Mouse (Mus musculus) hindbrain, embryonic 15.5 days (tissue): ENCODE measurements around the gene Atp2b4. TPM values are rescaled to one million over a fixed set of nuclear protein-coding genes. Genes with fewer than 3 reads are reported as not detected.

Experiments
- ATAC-seq: fragments of 200-750 bp; cut with Nextera tagmentation; 2 replicates; pipeline ENCODE4 v1.8.0; 2017; ENCODE audit warnings: low read depth, moderate number of reproducible peaks, moderate TSS enrichment; ENCODE audit not compliant: low FRiP score
- H3K27ac ChIP-seq: fragments of 300-500 bp; sonication (generic); replicated peaks from 2 replicates; pipeline ENCODE4 v1.5.1; 2015; ENCODE audit warnings: mild to moderate bottlenecking, inconsistent platforms
- H3K27me3 ChIP-seq: fragments of 300-500 bp; sonication (generic); 2 replicates; pipeline ENCODE4 v1.6.1; 2015; ENCODE audit warnings: control low read depth, inconsistent platforms
- H3K36me3 ChIP-seq: fragments of 300-500 bp; sonication (generic); 2 replicates; pipeline ENCODE4 v1.6.1; 2015; ENCODE audit warnings: control low read depth, inconsistent platforms
- H3K4me1 ChIP-seq: fragments of 300-500 bp; sonication (generic); replicated peaks from 2 replicates; pipeline ENCODE4 v1.6.1; 2015; ENCODE audit warnings: control low read depth, inconsistent platforms
- H3K4me2 ChIP-seq: fragments of 300-500 bp; sonication (generic); 2 replicates; pipeline ENCODE4 v1.6.1; 2015; ENCODE audit warnings: moderate library complexity, mild to moderate bottlenecking, inconsistent platforms
- H3K4me3 ChIP-seq: fragments of 300-500 bp; sonication (generic); 2 replicates; pipeline ENCODE4 v1.5.1; 2015; ENCODE audit warnings: mild to moderate bottlenecking, inconsistent platforms
- H3K9ac ChIP-seq: fragments of 300-500 bp; sonication (generic); 2 replicates; pipeline ENCODE4 v1.6.1; 2015; ENCODE audit warnings: inconsistent platforms
- H3K9me3 ChIP-seq: fragments of 300-500 bp; sonication (generic); 2 replicates; pipeline ENCODE4 v1.6.1; 2016; ENCODE audit warnings: control low read depth, inconsistent platforms
- WGBS: fragments of 180-500 bp; shearing (Covaris S2); methylation state at CpG from one replicate; pipeline ENCODE4 v1.1.7; 2015; 5-methylcytosine and 5-hydroxymethylcytosine counted together
- microRNA-seq: library from miRNA; unstranded; fragments of <30 nt; microRNA quantifications from one replicate; pipeline ENCODE4, GENCODE M21; 2016
- polyA plus RNA-seq: library from polyadenylated mRNA; unstranded; fragments of >200 nt; fragmentation: Nextera tagmentation; extraction: Ambion mirVana; gene quantifications from 2 replicates; pipeline ENCODE4 v1.2.1, GENCODE M21; 2015

The Atp2b4 gene
- polyA plus RNA-seq, 1 experiment from 2014 or later: 11.8 TPM

DNA sequence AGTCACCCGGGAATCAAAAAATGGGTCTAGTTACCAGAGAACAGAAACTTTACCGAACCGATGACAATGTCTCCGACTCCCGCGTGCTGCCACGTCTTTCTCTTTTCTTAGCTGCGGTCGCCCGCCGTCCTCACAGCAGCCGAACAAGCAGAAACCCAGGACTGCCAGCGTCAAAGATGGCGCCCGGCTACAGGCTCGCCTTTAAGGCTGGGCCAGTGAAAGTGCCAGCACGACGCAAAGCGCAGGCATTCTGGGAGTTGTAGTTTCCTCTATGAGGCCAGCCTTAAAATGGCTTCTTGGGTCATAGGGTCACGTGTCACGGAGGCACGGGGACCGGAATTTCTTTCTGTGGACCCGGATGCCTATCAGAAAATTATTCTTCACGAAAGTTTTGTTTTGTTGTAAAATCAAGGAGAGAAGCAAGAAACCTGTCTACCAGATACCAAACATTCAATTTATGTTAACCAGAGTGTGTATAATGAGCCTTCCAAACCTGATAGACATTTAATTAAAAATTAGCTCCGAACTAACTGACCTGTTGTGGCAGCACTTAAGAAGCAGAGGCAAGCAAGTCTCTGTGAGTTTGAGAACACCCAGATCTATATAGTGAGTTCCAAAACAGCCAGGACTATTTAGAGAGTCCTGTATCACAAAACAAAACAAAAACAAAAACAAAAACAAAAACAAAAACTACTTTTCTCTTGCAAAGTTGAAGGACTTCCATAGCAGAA lies 139.5 kb downstream of the Atp2b4 start, which contains the start of gene Gm38394:
TSS of gene Gm38394 (minus strand) at position 116 of the 731 bp plus-strand sequence.
- H3K27me3 ChIP-seq: no peaks in the 10 kb centered on the region
- peaks cover 41% of the 10 kb centered on the region for H3K4me1 ChIP-seq
- H3K4me3 ChIP-seq: peak within 1 kb of the TSS; percentile 77
- H3K27ac ChIP-seq: peak within 1 kb of the TSS; percentile 93
- H3K4me2 ChIP-seq: peak within 1 kb of the TSS; percentile 95
- H3K9ac ChIP-seq: peak within 1 kb of the TSS; percentile 83
- WGBS: 2% methylated on average over 26 of the region's 26 CpGs
- H3K9me3 ChIP-seq: no peaks in the 10 kb centered on the region
- 0 out of 2 replicates have a peak, but pooled peaks cover 7% of the 10 kb centered on the region for H3K36me3 ChIP-seq
- ATAC-seq: peak; percentile 98

DNA sequence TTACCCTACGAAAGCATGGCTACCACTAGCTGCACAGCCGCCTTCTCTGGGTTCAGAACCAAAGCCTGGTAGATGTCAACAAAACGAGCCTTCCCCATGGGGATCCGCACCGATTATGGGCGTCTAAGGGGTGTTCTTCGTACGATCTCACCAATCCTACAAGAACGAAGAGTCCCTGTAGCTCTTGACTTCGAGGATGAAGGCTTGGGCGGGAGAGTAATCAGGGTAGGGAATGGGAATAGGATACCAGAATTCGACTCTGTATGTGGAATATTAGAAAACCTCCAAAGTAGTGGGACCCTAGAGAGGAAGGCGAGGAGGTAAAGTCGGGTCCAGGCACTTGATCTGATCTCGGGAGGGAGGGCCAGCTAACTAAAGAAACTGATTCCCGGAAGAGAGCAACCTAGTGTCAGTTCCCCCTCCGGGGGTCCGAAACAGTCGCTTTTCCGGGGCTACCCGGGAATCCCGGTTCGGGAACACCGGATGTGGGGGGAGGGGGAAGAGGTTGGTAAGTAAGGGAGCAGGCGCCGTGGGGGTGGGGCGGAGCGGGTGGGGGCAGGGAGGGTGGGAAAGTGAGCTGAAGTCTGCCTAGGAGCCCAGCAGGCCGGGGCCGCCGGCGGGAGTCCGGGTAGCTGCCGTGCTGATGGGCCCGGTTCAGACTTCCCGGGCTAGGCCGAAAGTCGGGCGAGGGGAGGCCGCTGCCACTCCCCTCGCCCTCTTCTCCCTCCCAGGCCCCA lies 140.2 kb downstream of the Atp2b4 start, which contains the start of gene Zbed6:
TSS of gene Zbed6 (minus strand) at position 420 of the 737 bp plus-strand sequence.
- Histone ChIP-seq H3K4me3 (peak within 1 kb of the TSS; percentile 77), H3K27ac (peak within 1 kb of the TSS; percentile 93), H3K27me3 (no peaks in the 10 kb centered on the region), H3K9ac (peak within 1 kb of the TSS; percentile 83), H3K4me2 (peak within 1 kb of the TSS; percentile 95), H3K4me1 (peaks cover 46% of the 10 kb centered on the region), H3K36me3 (0 out of 2 replicates have a peak, but pooled peaks cover 7% of the 10 kb centered on the region), H3K9me3 (no peaks in the 10 kb centered on the region)
- WGBS: 1% methylated on average over 32 of the region's 41 CpGs
- peak; percentile 91 for ATAC-seq

DNA sequence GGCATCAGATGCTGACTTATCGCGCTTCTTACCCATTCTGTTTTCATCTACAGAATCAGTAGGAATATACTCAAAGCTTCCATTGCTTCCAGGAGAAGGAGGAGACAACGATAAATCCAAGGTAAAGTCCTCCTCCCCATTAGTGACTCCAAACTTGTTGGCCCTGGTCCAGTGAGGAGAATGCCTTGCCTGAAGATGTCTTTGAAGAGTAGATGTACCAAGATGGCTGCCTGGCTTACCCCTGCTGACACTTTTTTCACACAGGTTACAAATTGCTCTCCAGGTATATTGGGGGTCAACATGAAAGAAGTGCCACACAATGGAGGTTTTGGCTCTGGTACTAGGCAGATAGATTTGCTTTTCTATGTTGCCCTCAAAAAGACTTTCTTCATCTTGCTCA lies 142.0 kb downstream of the Atp2b4 start:
- peaks cover 52% of the 10 kb centered on the region for H3K4me1 ChIP-seq
- no peak overlapping the region for H3K9ac ChIP-seq
- H3K27me3 ChIP-seq: no peaks in the 10 kb centered on the region
- H3K4me2 ChIP-seq: peak overlapping the region; percentile 3; the same call in 1 of the 2 replicates
- WGBS: 83% methylated on average over 3 of the region's 3 CpGs
- no peak overlapping the region for H3K27ac ChIP-seq
- H3K9me3 ChIP-seq: no peaks in the 10 kb centered on the region
- H3K4me3 ChIP-seq: no peak overlapping the region
- no peak for ATAC-seq
- H3K36me3 ChIP-seq: 0 out of 2 replicates have a peak, but pooled peaks cover 7% of the 10 kb centered on the region

DNA sequence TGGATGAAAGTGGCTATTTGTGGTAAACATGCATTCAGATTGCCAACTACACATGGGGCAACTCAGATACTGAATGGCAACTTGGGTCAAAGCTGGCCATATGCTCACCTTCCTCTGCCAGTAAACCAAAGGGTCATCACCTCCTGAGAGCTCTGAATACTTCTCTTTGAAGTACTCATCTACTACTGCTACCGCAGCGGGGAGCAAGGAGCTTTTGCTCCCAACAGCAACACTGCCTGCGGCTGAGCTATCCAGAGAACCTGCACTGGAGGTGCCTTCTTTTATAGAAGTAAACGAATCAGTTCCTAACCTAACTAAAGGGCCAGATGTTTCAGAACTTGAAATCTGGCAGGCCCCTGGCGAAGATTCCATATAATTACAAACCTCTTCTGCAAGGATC lies 144.0 kb downstream of the Atp2b4 start:
- H3K27me3 ChIP-seq: no peaks in the 10 kb centered on the region
- H3K9me3 ChIP-seq: no peaks in the 10 kb centered on the region
- 66% methylated on average over 5 of the region's 5 CpGs for WGBS
- H3K36me3 ChIP-seq: 0 out of 2 replicates have a peak, but pooled peaks cover 7% of the 10 kb centered on the region
- no peak overlapping the region for H3K27ac ChIP-seq
- ATAC-seq: no peak
- H3K4me2 ChIP-seq: no peak overlapping the region
- H3K4me1 ChIP-seq: peaks cover 59% of the 10 kb centered on the region
- no peak overlapping the region for H3K4me3 ChIP-seq
- no peak overlapping the region for H3K9ac ChIP-seq

DNA sequence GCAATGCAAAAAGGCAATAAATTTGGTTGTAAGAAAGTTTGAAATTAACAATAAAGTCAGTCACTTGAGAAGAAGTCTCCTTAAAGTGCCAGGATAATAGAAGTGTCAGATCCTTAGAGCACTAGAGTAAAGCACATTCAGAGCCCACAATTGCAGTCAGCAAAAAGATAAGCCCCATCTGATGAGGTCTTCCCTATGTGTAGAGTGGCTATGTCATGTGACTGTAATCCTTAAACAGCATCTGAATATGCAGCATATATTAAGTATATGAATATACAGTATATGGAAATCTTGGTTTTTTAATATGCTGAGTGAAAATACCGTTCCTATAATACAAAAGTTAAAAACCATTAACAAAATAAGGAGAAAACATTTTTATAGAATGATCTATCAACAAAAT lies 147.8 kb downstream of the Atp2b4 start:
- H3K36me3 ChIP-seq: 0 out of 2 replicates have a peak, but pooled peaks cover 7% of the 10 kb centered on the region
- H3K9ac ChIP-seq: no peak overlapping the region
- no peaks in the 10 kb centered on the region for H3K9me3 ChIP-seq
- no peak for ATAC-seq
- H3K4me2 ChIP-seq: no peak overlapping the region
- peaks cover 38% of the 10 kb centered on the region for H3K4me1 ChIP-seq
- no peak overlapping the region for H3K27ac ChIP-seq
- 93% methylated on average over 1 of the region's 1 CpGs for WGBS
- no peaks in the 10 kb centered on the region for H3K27me3 ChIP-seq
- no peak overlapping the region for H3K4me3 ChIP-seq

DNA sequence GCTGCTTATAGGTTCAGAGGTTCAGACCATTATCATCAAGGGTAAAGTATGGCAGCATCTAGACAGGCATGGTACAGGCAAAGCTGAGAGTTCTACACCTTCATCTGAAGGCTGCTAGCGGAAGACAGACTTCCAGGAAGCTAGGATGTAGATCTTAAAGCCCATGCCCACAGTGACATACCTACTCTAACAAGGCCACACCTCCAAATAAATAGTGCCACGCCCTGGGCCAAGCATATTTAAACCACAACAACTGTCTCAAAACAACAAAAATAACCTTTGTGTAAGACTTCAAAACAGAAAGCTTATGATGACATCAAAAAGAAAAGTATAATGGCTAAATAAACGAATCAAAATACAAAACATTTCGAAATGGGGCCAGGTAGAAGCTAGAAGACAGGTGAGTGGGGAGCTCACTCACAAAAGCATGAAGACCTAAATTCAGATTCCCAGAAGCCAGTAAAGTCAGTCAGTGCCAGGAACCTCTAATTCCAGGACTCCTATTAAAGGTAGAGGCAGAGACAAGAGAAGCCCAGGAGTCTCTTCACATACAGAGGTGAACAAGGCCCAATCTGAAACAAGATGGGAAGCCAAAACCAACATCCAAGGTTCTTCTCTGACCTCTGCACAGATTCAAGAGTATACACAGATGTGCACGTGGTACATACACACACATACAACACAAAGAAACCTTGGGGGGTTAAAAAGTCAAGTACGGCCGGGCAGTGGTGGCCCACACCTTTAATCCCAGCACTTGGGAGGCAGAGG lies 150.4 kb downstream of the Atp2b4 start:
- Histone ChIP-seq H3K36me3 (peaks cover 12% of the 10 kb centered on the region), H3K4me1 (peaks cover 15% of the 10 kb centered on the region), H3K4me3 (no peak overlapping the region), H3K9ac (no peak overlapping the region), H3K27me3 (no peaks in the 10 kb centered on the region), H3K4me2 (no peak overlapping the region), H3K27ac (no peak overlapping the region), H3K9me3 (no peaks in the 10 kb centered on the region)
- ATAC-seq: no peak
- whole genome bisulfite sequencing: 95% methylated on average over 7 of the region's 7 CpGs

Small RNA genes lying within 50 kb of the gene (microRNA-seq; reads per million reads assigned to microRNA genes)
- gene Mir6903: 1.1 reads per million

Other genes with a start within 250 kb of the Atp2b4 start
- gene Snrpe, start 190.8 kb downstream of the Atp2b4 start, polyA plus RNA-seq: 412 and 465 TPM in 2 replicates
- not detected in 2 replicates for gene Zbed6, start 140.2 kb downstream of the Atp2b4 start, polyA plus RNA-seq
- gene Gm38394, start 139.7 kb downstream of the Atp2b4 start, polyA plus RNA-seq: 2.3 and 3.0 TPM in 2 replicates
- 0.08 and 0.09 TPM in 2 replicates for gene Lax1, start 110.9 kb downstream of the Atp2b4 start, polyA plus RNA-seq
- 3.0 and 3.9 TPM in 2 replicates for gene Optc, start 107.0 kb upstream of the Atp2b4 start, polyA plus RNA-seq
- gene Prelp, start 120.4 kb upstream of the Atp2b4 start, polyA plus RNA-seq: 12.0 and 18.0 TPM in 2 replicates
- 10.2 and 11.0 TPM in 2 replicates for gene Fmod, start 236.2 kb upstream of the Atp2b4 start, polyA plus RNA-seq